Mouse (Mus musculus): Measurements from ENCODE around the gene Mipep. TPM values are rescaled to one million over a fixed set of nuclear protein-coding genes. Genes with fewer than 3 reads are reported as not detected.

The Mipep gene
- polyA plus RNA-seq, 1 experiment from 2014 or later = 24.0 TPM

DNA sequence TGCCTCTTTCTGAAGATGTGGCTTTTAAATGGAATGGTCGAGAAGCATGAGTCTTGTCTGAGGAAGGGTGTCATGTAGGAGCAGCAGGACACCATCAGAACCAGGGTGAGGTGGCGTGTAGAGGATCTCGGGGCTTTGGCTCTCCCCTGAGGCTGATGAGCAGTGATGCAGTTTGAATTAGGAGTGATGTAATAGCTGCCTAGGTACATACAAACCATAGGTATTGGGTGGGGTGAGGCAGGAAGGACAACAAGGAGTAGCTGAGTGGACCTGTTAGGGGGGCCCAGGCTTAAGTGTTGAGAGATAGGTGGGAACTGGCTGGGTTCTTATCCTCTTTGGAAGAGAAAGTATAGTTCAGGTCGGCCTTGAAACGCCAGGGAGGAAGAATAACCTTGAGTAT, 43.9 kb upstream of the Mipep start:
- Histone ChIP-seq H3K9ac (replicated peaks; ENCODE audit: low read depth, low read length) (no peak overlapping the region), H3K4me2 (replicated peaks; ENCODE audit: low read depth, low read length) (no peak overlapping the region), H3K27me3 (ENCODE audit: control insufficient read depth, insufficient read depth, low read length) (no peaks in the 10 kb centered on the region), H3K27ac (ENCODE audit: low read length) (no peak overlapping the region), H3K9me3 (ENCODE audit: control insufficient read depth, low read depth, low read length) (no peaks in the 10 kb centered on the region), H3K36me3 (ENCODE audit: control insufficient read depth, insufficient read depth, low read length) (no peaks in the 10 kb centered on the region), H3K4me1 (ENCODE audit: control insufficient read depth, insufficient read depth, low read length) (peaks cover 43% of the 10 kb centered on the region), H3K4me3 (ENCODE audit: low read depth, low read length) (no peak overlapping the region)
- no peak for ATAC-seq (ENCODE audit: insufficient number of reproducible peaks, insufficient read depth, low FRiP score, low read depth)
- 69% methylated on average over 5 of the region's 5 CpGs for WGBS

DNA sequence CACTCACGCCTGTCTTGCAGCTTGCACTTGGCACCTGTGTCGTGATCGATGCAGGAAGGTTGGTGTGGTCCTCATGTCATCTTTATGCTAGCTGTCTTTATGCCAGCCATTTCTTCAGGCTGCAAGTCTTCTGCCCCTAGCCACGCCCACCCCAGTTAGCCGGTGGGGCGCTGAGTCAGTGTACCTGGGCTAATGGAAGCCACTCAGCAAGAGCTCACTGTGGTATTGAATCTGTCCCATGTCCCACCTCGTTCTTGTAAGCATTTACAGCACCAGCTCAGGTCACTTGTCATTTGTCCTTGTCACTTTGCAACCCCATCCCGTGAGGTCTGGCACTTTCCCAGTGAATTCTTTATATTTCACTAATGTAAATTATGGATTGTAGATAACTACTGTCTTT, 43.3 kb upstream of the Mipep start:
- no peak overlapping the region for H3K9ac ChIP-seq (replicated peaks; ENCODE audit: low read depth, low read length)
- H3K27ac ChIP-seq (ENCODE audit: low read length) = peak overlapping the region; percentile 39; the same call in 1 of the 2 replicates
- no peaks in the 10 kb centered on the region for H3K36me3 ChIP-seq (ENCODE audit: control insufficient read depth, insufficient read depth, low read length)
- no peaks in the 10 kb centered on the region for H3K9me3 ChIP-seq (ENCODE audit: control insufficient read depth, low read depth, low read length)
- no peak overlapping the region for H3K4me3 ChIP-seq (ENCODE audit: low read depth, low read length)
- no peaks in the 10 kb centered on the region for H3K27me3 ChIP-seq (ENCODE audit: control insufficient read depth, insufficient read depth, low read length)
- peaks cover 41% of the 10 kb centered on the region for H3K4me1 ChIP-seq (ENCODE audit: control insufficient read depth, insufficient read depth, low read length)
- ATAC-seq (ENCODE audit: insufficient number of reproducible peaks, insufficient read depth, low FRiP score, low read depth) = no peak
- 54% methylated on average over 8 of the region's 8 CpGs for WGBS
- H3K4me2 ChIP-seq (replicated peaks; ENCODE audit: low read depth, low read length) = no peak overlapping the region

DNA sequence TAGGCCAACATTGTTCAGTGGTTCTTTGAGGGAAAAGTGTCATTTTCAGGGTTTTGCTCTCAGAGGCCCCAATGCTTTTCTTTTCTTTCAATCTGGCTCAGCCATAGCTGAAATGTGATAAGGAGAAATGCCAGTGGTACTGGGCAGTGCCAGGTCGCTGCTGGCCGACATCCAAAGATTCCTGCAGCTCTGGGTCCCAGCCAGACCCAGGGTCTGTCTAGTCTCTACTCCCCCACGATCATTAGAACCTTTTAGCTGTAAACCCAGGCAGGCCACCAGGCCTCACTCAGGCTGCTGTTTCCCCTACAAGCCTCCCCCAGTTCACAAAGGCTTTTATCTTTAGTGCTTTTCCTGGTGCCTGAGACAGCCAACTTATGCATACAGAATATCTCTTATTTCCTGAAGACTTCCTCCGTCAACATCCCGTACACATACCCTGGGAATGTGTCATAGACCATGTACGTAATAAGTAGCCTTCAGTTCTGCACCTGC, 42.8 kb upstream of the Mipep start:
- Histone ChIP-seq H3K36me3 (ENCODE audit: control insufficient read depth, insufficient read depth, low read length) (no peaks in the 10 kb centered on the region), H3K9ac (replicated peaks; ENCODE audit: low read depth, low read length) (no peak overlapping the region), H3K4me1 (ENCODE audit: control insufficient read depth, insufficient read depth, low read length) (peaks cover 36% of the 10 kb centered on the region), H3K4me3 (ENCODE audit: low read depth, low read length) (no peak overlapping the region), H3K27ac (ENCODE audit: low read length) (peak overlapping the region; percentile 39; the same call in 1 of the 2 replicates), H3K9me3 (ENCODE audit: control insufficient read depth, low read depth, low read length) (no peaks in the 10 kb centered on the region), H3K4me2 (replicated peaks; ENCODE audit: low read depth, low read length) (no peak overlapping the region), H3K27me3 (ENCODE audit: control insufficient read depth, insufficient read depth, low read length) (no peaks in the 10 kb centered on the region)
- peak; percentile 24; the same call in 1 of the 2 replicates for ATAC-seq (ENCODE audit: insufficient number of reproducible peaks, insufficient read depth, low FRiP score, low read depth)
- WGBS = 47% methylated on average over 6 of the region's 6 CpGs

DNA sequence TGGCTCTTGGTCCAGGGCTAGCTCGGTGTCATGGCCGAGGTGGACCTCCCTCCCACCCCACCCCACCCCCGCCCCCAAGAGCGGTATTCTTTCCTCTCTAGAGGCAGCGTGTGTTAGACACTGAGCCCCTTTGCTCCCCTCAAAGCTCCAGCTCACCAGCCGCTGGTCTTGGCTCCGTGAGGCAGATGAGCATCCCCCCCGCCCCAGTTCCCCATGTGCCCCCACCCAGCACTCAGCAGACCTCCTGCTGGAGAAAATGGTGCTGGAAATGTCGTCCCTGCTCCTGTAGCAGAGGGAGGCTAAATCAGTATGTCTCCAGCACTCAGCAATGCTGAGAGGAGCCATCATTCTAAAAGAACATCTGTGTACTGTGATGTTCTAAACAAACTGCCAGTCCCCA, 40.7 kb upstream of the Mipep start:
- Histone ChIP-seq H3K27me3 (ENCODE audit: control insufficient read depth, insufficient read depth, low read length) (no peaks in the 10 kb centered on the region), H3K4me1 (ENCODE audit: control insufficient read depth, insufficient read depth, low read length) (peaks cover 22% of the 10 kb centered on the region), H3K4me3 (ENCODE audit: low read depth, low read length) (no peak overlapping the region), H3K36me3 (ENCODE audit: control insufficient read depth, insufficient read depth, low read length) (no peaks in the 10 kb centered on the region), H3K9ac (replicated peaks; ENCODE audit: low read depth, low read length) (no peak overlapping the region), H3K4me2 (replicated peaks; ENCODE audit: low read depth, low read length) (no peak overlapping the region), H3K27ac (ENCODE audit: low read length) (no peak overlapping the region), H3K9me3 (ENCODE audit: control insufficient read depth, low read depth, low read length) (no peaks in the 10 kb centered on the region)
- no peak for ATAC-seq (ENCODE audit: insufficient number of reproducible peaks, insufficient read depth, low FRiP score, low read depth)
- WGBS = 46% methylated on average over 9 of the region's 9 CpGs

DNA sequence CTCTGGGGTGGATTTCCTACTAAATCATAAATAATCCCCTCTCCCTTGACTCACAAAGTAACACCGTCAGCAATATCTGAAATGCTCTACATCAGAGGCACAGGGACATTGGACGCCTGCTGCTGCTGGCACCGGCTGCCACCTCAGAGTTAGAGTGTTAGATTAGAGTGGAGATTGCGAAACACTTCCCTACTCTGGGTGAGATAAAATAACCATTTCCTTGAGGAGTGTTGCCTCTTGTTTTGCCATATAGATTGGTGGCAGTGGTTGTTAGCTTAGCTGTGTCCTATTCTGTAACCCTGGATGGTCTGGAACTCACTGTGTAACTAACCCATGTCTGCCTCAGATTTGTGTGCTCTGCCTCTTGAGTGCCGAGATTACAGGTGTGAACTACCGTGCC, 39.2 kb upstream of the Mipep start:
- no peak overlapping the region for H3K4me2 ChIP-seq (replicated peaks; ENCODE audit: low read depth, low read length)
- no peak overlapping the region for H3K9ac ChIP-seq (replicated peaks; ENCODE audit: low read depth, low read length)
- no peaks in the 10 kb centered on the region for H3K9me3 ChIP-seq (ENCODE audit: control insufficient read depth, low read depth, low read length)
- no peaks in the 10 kb centered on the region for H3K27me3 ChIP-seq (ENCODE audit: control insufficient read depth, insufficient read depth, low read length)
- no peak for ATAC-seq (ENCODE audit: insufficient number of reproducible peaks, insufficient read depth, low FRiP score, low read depth)
- peaks cover 18% of the 10 kb centered on the region for H3K4me1 ChIP-seq (ENCODE audit: control insufficient read depth, insufficient read depth, low read length)
- 71% methylated on average over 6 of the region's 6 CpGs for WGBS
- no peak overlapping the region for H3K4me3 ChIP-seq (ENCODE audit: low read depth, low read length)
- H3K27ac ChIP-seq (ENCODE audit: low read length) = no peak overlapping the region
- peaks cover 3% of the 10 kb centered on the region for H3K36me3 ChIP-seq (ENCODE audit: control insufficient read depth, insufficient read depth, low read length)

DNA sequence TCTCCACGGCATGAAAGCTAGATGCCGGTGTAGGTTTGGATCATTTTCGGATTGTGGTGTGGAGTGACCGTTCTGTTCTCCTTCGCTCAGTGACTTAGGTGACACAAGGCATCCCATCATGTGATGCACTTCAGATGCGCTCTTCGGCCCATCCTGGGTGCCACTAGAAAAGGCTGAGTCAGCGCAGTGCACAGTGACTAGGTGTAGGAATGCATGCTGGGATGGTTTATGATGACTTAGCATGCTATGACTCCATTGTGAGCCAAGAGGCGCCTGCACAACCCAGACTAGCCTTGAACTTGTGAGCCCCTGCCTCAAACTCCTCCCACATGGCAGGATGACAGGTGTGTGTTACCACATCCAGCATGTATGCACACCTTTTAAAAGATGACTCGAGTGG, 38.2 kb upstream of the Mipep start:
- Histone ChIP-seq H3K27me3 (ENCODE audit: control insufficient read depth, insufficient read depth, low read length) (no peaks in the 10 kb centered on the region), H3K27ac (ENCODE audit: low read length) (no peak overlapping the region), H3K4me3 (ENCODE audit: low read depth, low read length) (no peak overlapping the region), H3K9me3 (ENCODE audit: control insufficient read depth, low read depth, low read length) (no peaks in the 10 kb centered on the region), H3K36me3 (ENCODE audit: control insufficient read depth, insufficient read depth, low read length) (peaks cover 3% of the 10 kb centered on the region), H3K4me1 (ENCODE audit: control insufficient read depth, insufficient read depth, low read length) (0 out of 2 replicates have a peak, but pooled peaks cover 9% of the 10 kb centered on the region), H3K9ac (replicated peaks; ENCODE audit: low read depth, low read length) (no peak overlapping the region), H3K4me2 (replicated peaks; ENCODE audit: low read depth, low read length) (no peak overlapping the region)
- ATAC-seq (ENCODE audit: insufficient number of reproducible peaks, insufficient read depth, low FRiP score, low read depth) = no peak
- 93% methylated on average over 10 of the region's 10 CpGs for WGBS

DNA sequence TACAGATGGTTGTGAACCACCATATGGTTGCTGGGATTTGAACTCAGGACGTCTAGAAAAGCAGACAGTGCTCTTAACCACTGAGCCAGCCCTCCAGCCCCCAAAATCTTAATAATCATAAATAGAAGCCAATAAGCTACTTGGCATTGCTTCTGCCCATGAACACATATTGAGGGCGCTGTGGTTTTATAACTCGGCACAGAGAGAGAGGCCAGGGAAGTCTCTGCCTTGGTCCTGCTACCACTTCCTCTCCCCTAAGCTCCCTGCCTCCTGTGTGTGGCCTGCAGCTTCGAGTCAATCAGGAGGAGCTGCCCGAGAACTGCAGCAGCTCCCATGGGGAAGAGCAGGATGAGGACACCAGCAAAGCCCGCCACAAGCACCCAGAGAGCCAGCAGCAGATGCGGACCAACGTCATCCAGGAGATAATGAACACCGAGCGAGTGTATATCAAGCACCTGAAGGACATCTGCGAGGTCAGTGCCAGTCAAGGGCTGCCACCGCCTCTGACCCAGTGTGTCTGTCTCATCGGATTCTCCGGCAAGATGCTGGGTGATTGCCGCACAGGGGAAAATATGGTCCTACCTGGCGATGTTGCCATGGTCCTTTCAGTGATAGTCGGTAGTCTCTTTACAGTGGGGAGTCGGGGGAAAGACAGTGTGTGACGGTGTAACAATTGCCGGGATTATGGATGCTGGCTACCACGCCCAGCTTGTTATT, 37.1 kb upstream of the Mipep start:
- Histone ChIP-seq H3K9ac (replicated peaks; ENCODE audit: low read depth, low read length) (no peak overlapping the region), H3K4me3 (ENCODE audit: low read depth, low read length) (no peak overlapping the region), H3K36me3 (ENCODE audit: control insufficient read depth, insufficient read depth, low read length) (peaks cover 3% of the 10 kb centered on the region), H3K27ac (ENCODE audit: low read length) (no peak overlapping the region), H3K4me1 (ENCODE audit: control insufficient read depth, insufficient read depth, low read length) (no peaks in the 10 kb centered on the region), H3K27me3 (ENCODE audit: control insufficient read depth, insufficient read depth, low read length) (no peaks in the 10 kb centered on the region), H3K4me2 (replicated peaks; ENCODE audit: low read depth, low read length) (no peak overlapping the region), H3K9me3 (ENCODE audit: control insufficient read depth, low read depth, low read length) (no peaks in the 10 kb centered on the region)
- no peak for ATAC-seq (ENCODE audit: insufficient number of reproducible peaks, insufficient read depth, low FRiP score, low read depth)
- WGBS = 88% methylated on average over 21 of the region's 21 CpGs

DNA sequence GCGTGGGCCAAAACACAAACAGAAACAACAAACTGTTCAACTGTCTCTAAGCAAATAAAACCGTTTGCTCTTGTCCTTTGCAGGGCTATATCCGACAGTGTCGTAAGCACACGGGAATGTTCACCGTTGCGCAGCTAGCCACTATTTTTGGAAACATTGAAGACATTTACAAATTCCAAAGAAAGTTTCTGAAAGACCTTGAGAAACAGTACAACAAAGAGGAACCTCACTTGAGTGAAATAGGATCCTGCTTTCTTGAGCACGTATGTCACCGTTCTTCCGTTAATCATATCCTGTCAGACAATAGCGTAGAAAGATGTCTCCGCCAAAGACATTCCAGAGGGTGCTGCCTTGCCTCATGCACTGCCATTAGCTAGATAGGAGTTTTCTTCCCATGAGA, 34.5 kb upstream of the Mipep start:
- peaks cover 3% of the 10 kb centered on the region for H3K36me3 ChIP-seq (ENCODE audit: control insufficient read depth, insufficient read depth, low read length)
- H3K27ac ChIP-seq (ENCODE audit: low read length) = no peak overlapping the region
- H3K4me3 ChIP-seq (ENCODE audit: low read depth, low read length) = no peak overlapping the region
- H3K4me1 ChIP-seq (ENCODE audit: control insufficient read depth, insufficient read depth, low read length) = no peaks in the 10 kb centered on the region
- no peaks in the 10 kb centered on the region for H3K27me3 ChIP-seq (ENCODE audit: control insufficient read depth, insufficient read depth, low read length)
- H3K4me2 ChIP-seq (replicated peaks; ENCODE audit: low read depth, low read length) = no peak overlapping the region
- no peak for ATAC-seq (ENCODE audit: insufficient number of reproducible peaks, insufficient read depth, low FRiP score, low read depth)
- no peak overlapping the region for H3K9ac ChIP-seq (replicated peaks; ENCODE audit: low read depth, low read length)
- WGBS = 68% methylated on average over 12 of the region's 12 CpGs
- H3K9me3 ChIP-seq (ENCODE audit: control insufficient read depth, low read depth, low read length) = no peaks in the 10 kb centered on the region

DNA sequence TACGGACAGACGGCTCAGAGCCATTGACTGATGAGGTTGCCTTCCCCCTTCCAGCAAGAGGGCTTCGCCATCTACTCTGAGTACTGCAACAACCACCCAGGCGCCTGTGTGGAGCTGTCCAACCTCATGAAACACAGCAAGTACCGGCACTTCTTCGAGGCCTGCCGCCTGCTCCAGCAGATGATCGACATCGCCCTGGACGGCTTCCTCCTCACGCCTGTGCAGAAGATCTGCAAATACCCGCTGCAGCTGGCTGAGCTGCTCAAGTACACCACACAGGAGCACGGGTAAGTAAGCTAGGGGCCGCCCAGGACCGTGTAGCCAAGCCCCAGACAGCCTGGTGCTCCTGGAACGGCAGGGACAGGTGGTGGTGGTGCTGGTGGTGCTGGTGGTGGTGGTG, 32.8 kb upstream of the Mipep start:
- 89% methylated on average over 16 of the region's 16 CpGs for WGBS
- H3K9me3 ChIP-seq (ENCODE audit: control insufficient read depth, low read depth, low read length) = no peaks in the 10 kb centered on the region
- H3K4me1 ChIP-seq (ENCODE audit: control insufficient read depth, insufficient read depth, low read length) = no peaks in the 10 kb centered on the region
- peaks cover 3% of the 10 kb centered on the region for H3K36me3 ChIP-seq (ENCODE audit: control insufficient read depth, insufficient read depth, low read length)
- H3K4me3 ChIP-seq (ENCODE audit: low read depth, low read length) = no peak overlapping the region
- H3K27me3 ChIP-seq (ENCODE audit: control insufficient read depth, insufficient read depth, low read length) = no peaks in the 10 kb centered on the region
- no peak overlapping the region for H3K27ac ChIP-seq (ENCODE audit: low read length)
- H3K4me2 ChIP-seq (replicated peaks; ENCODE audit: low read depth, low read length) = no peak overlapping the region
- ATAC-seq (ENCODE audit: insufficient number of reproducible peaks, insufficient read depth, low FRiP score, low read depth) = no peak
- no peak overlapping the region for H3K9ac ChIP-seq (replicated peaks; ENCODE audit: low read depth, low read length)

Measured in stomach, embryonic 14.5 days (tissue).